Mouse (Mus musculus) heart, adult 8-10 months (tissue): ENCODE data around the gene Sgta. TPM values are rescaled to one million over a fixed set of nuclear protein-coding genes. Genes with fewer than 3 reads are reported as not detected.
"Not testable (repeated sequence)": the region's sequence is repeated elsewhere in the genome, so short reads cannot be mapped to it uniquely, and the experiment has no call there.

Source experiments
- DNase-seq: peaks from one replicate; pipeline ENCODE4 v3.0.0; 2022; ENCODE audit warnings: low spot score
- total RNA-seq, 4 experiments: library from RNA; stranded (reverse); gene quantifications; 2 replicates each; pipeline ENCODE4 v1.2.4; 2022

Gene Sgta
- total RNA-seq, 4 experiments from 2014 or later, result 92.0 to 102 (median 99.4) TPM

DNA sequence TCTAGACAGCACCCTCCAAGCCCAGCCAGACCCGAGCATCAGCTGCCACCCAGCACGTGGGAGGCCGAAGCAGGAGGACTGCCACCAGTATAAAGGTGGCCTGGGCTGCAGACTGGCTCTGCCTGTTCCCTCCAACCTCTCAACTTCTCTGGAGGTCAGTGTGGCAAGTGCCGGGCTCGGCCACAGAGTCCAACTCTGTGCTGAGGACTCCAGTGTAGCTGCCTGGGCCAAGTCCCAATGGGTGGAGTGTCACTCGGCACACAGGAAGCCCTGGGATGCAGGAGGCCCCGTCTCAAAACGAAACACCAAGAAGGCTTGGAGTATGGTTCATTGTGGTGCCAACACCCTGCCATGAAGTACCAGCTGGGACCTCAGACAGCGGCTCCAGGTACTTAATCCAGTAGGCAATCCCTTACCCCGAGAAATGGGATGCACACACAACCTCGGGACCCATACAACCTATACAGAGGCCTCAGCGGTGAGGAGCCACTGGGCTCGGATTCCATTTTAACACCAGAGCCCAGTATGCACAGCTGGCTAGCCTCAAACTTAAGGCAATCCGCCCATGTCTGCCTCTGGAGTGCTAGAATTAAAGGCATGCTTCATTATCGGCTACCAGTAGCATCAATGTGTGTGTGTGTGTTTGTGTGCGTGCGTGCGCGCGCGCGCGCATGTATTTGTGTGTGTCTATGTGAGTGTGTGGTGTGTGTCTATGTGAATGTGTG, 2.4 kb downstream of the Sgta start:
- DNase-seq, result no peak

DNA sequence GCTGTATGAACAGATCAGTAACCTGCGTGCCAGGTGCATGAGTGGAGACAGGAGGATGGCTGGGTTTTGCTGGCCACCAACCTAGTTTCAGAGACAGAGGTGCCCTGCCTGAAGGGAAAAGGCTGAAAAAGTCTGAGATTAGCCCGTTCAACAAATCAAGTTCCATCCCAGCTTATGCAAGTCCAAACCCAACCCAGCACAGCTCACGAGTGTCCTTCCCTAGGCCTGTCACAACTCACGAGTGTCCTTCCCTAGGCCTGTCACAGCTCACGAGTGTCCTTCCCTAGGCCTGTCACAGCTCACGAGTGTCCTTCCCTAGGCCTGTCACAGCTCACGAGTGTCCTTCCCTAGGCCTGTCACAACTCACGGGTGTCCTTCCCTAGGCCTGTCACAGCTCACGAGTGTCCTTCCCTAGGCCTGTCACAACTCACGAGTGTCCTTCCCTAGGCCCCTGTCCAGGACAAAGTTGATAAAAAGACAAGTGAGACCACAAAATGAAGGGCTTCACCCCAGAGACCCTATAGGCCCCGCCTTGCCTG, 4.1 kb downstream of the Sgta start:
- DNase-seq, result not testable (repeated sequence)

DNA sequence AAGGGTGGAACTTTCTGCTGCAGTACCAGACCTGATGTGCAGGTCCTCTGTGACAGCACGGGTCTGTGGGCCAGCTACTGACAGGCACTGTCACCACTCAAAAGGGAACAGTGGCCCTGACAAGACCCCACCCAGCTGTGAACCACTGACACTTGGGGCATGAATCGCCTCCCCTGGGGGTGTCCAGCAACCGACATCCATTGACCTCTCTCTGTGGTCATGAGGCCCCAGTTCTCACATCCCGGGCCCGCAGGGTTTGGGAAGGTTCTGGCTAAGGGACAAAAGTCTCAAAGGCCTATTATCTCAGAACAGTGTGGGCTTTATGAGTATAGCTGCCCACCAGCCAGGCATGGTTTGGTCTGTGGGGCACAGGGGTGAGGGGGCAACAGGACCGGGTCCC, 4.8 kb downstream of the Sgta start:
- DNase-seq, result no peak

DNA sequence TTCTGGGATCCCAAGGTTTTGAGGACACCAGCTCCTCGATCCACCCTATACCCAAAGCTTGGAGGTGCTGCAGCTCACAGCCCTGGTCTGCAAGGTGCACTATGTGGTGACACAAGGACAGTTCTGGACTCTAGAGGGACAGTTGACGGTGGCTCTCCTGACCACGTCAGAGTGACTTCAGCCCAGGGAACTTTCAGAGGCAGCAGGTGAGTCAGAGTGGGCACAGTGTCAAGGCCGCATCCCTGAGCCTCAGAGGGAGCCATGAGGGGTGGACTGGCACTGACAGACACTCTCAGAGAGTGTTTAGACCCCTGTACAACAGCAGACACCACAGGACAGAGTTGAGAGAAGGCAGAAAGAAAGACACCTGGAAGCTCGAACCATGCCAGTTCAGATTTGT, 7.4 kb downstream of the Sgta start:
- DNase-seq, result no peak

DNA sequence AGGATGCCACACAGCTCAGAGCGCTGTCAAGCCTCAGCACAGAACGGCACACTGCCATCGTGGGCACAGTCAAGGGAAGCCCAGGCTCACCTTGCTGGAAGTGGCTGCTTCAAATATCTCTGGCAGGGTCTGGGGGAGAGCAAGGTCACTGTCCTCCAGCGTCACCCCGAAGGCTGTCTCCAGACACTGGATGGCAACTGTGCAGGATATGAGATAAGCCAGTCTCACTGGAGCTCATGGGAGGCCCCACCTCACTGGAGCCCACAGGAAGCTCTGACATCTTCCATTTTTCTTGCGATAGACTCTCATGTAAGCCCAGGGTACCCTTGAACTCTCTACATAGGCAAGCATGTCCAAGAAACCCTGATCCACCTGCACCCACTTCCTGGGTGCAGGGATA, 8.8 kb downstream of the Sgta start:
- no peak for DNase-seq

DNA sequence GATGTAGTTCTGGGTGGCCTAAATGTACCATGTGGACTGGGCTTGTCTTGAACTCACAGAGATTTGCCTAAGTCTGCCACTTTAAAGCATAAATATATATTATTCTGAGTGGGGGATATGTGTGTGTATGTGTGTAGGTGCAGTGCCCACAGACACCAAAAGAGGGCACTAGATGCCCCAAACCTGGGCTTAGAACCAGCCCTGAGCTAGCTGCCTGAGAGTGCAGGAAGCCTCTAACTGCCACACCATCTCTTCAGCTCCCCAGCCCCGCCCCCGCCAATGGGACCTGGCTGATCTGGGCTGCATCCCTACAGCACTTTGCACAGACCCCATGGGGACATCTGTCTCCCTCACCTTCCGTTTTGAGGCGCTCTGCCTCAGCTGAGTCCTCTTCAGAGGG, 9.3 kb downstream of the Sgta start:
- DNase-seq, result no peak

DNA sequence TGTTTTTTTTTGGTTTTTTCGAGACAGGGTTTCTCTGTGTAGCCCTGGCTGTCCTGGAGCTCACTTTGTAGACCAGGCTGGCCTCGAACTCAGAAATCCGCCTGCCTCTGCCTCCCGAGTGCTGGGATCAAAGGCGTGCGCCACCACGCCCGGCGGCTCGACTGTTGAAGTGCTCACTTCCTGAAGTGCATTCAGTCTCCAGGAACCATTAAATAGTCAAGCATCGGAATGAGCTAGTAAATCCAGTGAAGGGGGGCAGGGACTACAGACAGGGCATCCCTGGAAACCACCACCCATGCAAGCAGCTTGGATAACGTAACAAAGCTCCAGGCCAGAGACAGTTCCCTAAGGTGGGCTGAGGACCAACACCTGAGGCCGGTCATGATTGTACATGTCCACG, 14.7 kb downstream of the Sgta start:
- DNase-seq, result not testable (repeated sequence)

DNA sequence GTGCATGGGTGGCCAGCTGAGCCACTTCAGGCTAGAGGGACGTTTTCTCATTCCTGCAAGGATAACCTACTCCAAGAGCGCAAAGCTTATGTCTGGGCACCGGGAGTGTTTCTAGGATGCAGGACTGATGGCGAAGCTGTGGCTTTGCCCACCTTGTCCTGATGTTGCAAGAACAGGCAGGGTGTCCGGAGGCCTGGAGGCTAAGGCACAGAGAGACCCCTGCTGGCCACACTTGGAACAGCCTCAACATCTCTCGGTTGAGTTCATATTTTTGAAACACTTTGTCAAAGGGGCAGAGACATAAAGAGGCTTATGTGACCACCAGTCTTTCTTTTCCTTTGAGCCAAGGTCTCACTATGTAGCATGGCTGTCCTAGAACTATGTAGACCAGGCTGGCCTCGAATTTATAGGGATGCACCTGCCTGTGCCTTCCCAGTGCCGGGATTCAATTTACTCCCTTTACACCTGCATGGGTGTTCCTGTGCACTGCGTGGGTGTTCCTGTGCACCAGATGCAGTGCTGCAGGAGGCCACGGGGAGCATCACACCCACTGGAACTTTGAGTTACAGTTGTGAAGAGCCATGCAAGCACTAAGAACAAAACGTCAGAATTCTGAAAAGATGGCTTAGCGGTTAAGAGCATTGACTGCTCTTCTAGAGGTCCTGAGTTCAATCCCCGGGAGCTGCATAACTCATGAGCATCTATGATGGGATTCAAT, 18.4 kb downstream of the Sgta start:
- DNase-seq, result peak; percentile 49

DNA sequence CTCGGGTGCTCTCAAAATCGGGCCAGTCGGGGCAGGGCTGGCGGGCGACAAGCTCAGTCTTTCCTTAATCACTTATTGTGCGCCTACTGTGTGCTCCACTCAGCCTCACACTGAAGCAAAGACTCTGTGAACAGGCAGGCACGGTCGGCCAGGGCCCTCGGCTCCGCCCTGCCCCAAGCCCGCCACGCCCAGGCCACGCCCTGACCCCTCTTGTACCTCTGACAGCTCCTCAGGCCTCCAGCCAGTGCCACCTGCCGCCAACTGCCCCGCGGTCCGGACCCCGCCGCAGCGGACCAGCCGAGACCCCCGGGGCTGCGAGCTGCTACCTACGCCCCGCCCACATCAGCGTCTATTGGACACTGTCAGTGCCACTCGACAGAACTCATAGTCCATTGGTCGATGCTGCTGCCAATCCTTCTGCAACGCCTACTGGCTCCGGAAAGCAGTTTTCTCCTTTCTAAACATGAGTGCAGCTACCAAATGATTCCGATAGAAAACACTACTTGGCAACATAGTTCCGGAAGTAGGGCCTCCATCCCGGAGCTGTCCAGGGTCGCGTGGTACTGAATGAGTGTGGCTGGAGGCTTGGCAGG, 22.9 kb downstream of the Sgta start, which contains the start of gene Slc39a3:
Gene Slc39a3, minus strand, starts transcription at position 439 of the 593 bp plus-strand sequence.
- peak; percentile 100 for DNase-seq

DNA sequence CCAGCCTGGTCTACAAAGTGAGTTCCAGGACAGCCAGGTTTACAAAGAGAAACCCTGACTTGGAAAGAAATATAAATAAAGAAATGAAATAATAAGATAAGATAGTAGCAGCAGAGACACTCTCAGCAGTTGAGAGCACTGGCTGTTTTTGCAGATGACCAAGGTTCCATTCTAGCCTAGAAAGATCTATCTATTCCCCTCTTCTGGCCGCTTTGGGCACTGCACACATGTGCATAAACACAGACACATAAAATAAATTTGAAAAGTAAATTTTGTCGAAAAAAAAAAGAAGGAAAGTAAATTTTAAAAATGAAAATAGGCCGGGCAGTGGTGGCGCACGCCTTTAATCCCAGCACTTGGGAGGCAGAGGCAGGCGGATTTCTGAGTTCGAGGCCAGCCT, 23.7 kb downstream of the Sgta start:
- DNase-seq, result no peak

DNA sequence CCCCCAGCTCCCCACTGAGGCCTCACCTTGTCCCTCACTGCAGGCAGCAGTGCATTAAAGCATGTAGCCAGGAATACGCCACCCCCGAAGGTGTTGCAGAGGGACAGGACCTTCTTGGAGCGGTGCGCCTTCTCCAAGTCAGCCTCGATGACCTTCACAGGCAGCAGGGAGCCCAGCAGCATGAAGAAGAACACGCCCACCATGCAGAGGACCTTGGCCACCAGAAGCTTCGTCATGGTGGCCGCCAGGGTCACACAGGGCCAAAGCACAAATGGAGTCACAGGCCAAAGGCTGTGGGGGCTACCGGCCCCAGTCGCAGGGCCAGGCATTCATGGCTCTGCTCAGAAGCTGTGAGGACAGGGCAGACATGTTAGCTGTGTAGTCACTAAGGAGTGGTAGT, 26.4 kb downstream of the Sgta start:
- DNase-seq, result no peak

DNA sequence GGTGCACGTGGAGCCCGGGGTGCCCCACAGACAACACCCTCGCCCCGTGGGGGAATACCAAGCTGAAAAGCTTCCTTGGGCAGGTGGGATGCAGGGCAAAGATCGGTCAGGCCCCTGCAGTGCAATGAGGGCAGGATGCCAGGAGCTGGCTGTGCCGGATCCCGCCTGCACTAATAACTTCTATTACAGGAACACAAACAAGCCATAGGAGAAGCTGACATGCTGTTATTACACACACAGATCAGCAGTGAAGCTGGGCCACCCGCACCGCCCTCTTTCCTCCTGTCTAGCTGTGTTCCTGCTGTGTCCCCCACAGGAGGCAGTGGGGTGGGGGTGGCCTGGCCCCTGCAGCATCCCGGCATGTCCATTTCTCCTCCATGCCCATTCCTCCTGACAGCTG, 30.9 kb downstream of the Sgta start:
- no peak for DNase-seq

DNA sequence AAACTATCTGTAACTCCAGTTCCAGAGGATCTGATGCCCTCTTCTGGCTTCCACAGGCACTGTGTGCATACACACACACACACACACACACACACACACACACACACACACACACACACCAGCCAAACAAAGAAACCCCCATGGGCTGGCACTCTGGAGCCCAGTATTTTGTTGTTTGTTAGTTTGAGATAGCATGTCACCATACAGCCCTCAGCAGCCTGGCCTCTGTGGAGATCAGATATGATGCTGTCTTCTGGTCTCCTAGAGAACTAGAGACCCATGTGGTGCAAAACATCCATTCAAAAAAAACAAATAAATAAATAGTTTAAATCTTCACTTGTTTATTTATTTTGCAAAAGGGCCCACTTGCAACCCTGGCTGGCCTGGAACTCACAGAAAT, 31.8 kb downstream of the Sgta start:
- no peak for DNase-seq

DNA sequence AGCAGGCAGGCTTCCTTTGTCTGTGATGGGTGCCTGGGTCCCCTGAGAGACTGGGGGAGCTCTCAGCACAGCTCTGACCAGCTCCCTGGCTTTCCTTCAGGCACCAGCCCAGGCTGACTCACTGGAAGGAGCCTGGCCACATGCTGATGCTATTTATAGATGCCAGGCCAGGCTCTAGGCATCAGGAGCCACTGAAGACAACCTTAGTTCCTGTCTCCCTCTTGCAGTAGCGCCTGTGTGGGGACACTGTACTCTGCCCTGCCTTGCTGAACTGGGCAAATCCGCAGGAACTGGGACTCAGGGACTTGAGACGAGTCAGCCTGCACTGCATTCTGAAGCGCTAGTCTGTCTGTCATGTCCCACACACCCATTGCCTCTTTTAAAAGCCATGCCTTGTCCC, 32.6 kb downstream of the Sgta start:
- peak; percentile 22 for DNase-seq

DNA sequence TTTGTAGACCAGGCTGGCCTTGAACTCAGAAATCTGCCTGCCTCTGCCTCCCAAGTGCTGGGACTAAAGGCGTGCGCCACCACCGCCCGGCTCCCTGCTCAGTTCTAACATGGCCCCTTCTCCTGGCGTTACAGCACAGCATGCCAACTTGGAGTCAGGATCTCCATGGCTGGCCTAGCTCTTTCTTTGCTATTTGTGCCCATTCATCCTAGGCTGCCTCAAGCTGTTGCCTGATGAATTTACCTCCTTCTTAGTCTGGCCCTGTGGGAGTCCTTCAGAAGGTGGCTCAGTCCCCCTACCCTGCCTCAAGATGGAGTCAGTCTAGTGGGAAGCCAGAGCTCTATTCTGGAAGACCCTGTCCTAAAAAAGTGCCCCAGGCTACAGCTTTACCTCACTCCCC, 33.1 kb downstream of the Sgta start:
- DNase-seq, result no peak

DNA sequence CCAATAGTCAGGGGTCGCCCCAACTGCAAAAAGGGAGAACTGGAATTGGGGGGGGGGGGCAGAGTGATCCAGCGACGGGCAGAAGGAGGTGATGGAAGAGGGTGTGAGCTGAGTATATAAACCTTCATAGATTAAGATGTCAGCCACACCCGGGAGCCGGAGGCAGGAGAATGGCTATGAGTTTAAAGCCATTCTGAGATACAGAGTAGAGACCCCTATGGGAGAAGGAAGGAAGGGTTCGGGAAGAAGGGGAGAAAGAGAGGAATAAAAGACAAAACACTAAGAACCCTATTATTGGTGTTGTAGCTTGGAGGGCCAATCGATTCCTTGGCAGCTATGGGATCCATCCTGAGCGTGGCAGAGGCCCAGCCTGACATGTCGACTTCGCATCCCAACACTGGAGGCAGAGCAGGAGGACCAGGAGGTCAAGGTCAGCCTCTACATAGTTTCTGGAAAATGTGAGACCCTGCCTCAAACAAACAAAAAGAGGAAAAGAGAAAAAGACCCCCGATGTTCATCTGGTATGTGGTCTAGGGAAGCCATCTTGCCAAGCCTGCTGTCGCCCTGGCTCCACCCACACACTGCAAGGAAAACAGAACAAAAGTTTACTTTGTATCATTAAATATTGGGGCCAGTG, 34.2 kb downstream of the Sgta start, which contains the start of gene Diras1:
Gene Diras1, minus strand, starts transcription at position 24 of the 637 bp plus-strand sequence.
- no peak for DNase-seq

DNA sequence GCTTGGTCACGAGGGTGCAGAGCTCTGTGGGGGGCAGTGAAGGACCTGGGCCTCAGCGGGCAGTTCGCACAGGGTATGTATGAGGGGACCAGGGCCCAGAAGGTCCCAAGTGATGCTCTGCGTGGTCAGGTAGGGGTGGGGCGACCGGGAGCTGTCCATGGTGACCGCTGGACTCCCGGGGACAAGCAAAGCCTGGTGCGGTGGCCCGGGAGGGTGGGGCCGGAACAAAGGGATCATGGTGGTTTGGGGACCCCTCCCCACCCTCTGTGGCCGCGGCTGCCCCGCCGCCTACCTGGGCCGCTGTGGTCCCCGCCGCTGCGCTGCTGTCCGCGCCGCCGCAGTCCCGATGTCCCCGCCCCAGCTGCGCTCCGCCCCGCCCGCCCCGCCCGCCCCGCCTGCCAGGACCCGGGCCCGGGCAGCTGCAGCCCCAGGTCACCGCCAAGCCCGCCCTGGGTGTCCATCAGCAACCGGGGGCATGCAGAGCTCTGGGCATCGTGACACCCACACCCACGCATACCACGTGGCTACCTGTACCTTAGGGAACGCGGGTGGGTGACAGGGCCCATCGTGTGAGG, 34.8 kb downstream of the Sgta start:
- no peak for DNase-seq

DNA sequence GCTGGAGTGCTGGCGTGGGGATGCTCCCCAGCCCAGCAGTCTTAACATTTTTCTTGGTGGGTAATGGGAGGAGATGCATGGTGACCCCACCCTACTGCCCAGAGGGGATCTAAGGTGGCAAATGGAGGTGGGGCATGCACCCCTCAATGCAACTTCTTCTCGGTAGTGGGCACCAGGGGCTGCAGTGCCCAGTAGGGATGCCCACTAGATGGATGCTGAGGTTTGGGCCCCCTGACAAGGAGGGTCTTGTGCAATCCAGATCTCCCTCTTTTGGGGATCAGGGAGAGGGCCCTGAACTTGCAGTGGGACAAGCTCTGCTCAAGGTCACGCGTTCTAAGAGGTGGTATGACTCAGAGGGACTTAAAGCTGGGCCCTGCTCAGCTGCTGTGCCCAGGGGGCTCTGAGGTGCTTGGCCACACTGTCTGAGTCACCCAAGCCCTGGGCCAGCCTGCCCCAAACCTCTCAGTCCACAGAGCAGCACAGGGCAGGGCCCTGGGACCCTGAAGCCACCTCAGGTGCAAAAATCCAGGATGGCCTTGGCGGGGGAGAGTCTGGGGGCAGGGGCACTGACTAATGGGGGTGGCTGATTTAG, 35.5 kb downstream of the Sgta start:
- DNase-seq, result no peak

DNA sequence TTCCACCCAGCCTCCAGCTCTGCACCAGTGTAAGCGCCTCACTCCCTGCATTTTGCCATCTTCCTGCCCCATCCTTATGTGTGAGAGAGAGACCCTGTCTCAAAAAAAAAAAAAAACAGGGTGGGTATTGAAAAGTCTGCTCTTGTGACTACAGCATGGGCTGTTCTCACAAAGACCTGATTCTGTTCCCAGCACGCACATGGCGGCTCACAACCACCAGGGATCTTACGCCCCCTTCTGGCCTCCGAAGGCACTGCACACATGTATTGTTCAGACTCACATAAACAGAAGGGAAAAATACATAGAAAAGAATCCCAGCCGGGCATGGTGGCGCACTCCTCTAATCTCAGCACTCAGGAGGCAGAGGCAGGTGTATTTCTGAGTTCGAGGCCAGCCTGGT, 37.2 kb downstream of the Sgta start:
- DNase-seq, result no peak

DNA sequence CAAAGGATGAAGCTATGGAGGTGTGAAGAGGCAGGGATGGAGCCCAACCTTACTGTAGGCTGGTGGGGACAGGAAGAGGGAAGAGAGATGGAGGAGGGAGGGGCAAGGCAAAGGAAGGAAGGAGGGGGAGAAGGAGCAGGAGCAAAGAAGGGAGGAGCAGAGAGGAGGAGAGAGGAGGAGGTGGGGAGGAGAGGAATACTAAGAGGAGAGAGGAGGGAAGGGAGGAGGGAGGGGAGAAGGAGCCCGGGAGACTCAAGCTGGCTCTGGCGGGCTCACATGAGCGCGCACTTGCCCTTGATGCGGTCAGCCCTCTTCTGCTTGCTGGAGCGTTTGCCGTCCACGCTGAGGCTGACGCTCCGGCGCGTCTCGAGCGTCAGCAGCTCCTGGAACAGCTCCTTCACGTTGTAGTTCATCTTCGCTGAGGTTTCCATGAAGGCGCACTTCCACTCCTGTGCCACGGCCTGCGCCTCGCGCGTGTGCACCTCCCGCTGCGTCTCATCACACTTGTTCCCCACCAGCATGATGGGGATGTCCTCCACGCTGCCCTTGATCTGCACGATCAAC, 38.4 kb downstream of the Sgta start:
- DNase-seq, result no peak

DNA sequence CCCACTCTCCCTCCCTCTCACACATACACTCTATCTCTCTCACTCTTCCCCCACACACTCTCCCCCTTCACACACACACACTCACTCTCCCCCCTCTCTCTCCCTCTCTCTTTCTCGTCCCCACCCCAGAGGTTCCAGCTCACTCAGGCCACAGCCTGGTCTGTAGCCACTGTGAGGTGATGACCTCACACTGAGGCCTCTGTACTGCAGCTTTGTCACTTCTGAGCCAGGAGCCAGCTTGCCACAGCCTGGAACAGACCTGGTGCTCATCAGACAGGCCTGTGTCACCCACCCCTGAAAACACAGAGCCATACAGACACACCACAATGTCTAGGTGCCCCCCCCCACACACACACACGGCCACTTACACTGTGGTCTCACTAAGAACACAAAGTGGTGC, 39.8 kb downstream of the Sgta start:
- no peak for DNase-seq
